Mouse (Mus musculus) stomach, embryonic 16.5 days (tissue): Measurements from ENCODE around the gene Auh. TPM values are rescaled to one million over a fixed set of nuclear protein-coding genes. Genes with fewer than 3 reads are reported as not detected.

Experiments used
- ATAC-seq: fragments of 200-750 bp; cut with Nextera tagmentation; 2 replicates; pipeline ENCODE4 v1.8.0; 2017; ENCODE audit warnings: moderate number of reproducible peaks, moderate TSS enrichment; ENCODE audit not compliant: insufficient read depth, low FRiP score
- H3K27ac ChIP-seq: fragments of 300-500 bp; sonication (generic); 2 replicates; pipeline ENCODE4 v1.5.1; 2014; ENCODE audit warnings: low read length
- H3K27me3 ChIP-seq: fragments of 300-500 bp; sonication (generic); 2 replicates; pipeline ENCODE4 v1.6.1; 2014; ENCODE audit warnings: low read length, control low read depth, mixed read lengths; ENCODE audit not compliant: control insufficient read depth, insufficient read depth
- H3K36me3 ChIP-seq: fragments of 300-500 bp; sonication (generic); 2 replicates; pipeline ENCODE4 v1.6.1; 2014; ENCODE audit warnings: low read length; ENCODE audit not compliant: control insufficient read depth, insufficient read depth
- H3K4me1 ChIP-seq: fragments of 300-500 bp; sonication (generic); 2 replicates; pipeline ENCODE4 v1.6.1; 2014; ENCODE audit warnings: low read length, control low read depth, mixed read lengths; ENCODE audit not compliant: control insufficient read depth, insufficient read depth
- H3K4me2 ChIP-seq: fragments of 300-500 bp; sonication (generic); 2 replicates; pipeline ENCODE4 v1.6.1; 2014; ENCODE audit warnings: low read depth, low read length, mixed read lengths
- H3K4me3 ChIP-seq: fragments of 300-500 bp; sonication (generic); replicated peaks from 2 replicates; pipeline ENCODE4 v1.5.1; 2014; ENCODE audit warnings: mild to moderate bottlenecking, low read length
- H3K9ac ChIP-seq: fragments of 300-500 bp; sonication (generic); 2 replicates; pipeline ENCODE4 v1.6.1; 2014; ENCODE audit warnings: low read length
- H3K9me3 ChIP-seq: fragments of 300-500 bp; sonication (generic); replicated peaks from 2 replicates; pipeline ENCODE4 v1.6.1; 2016; ENCODE audit warnings: low read length, control low read depth; ENCODE audit not compliant: control insufficient read depth
- WGBS: fragments of 180-500 bp; shearing (Covaris S2); extraction: QIAGEN DNeasy Blood & Tissue Kit; methylation state at CpG from one replicate; pipeline ENCODE4 v1.1.7; 2014; 5-methylcytosine and 5-hydroxymethylcytosine counted together
- polyA plus RNA-seq: library from polyadenylated mRNA; unstranded; fragments of >200 nt; fragmentation: Nextera tagmentation; extraction: Ambion mirVana; gene quantifications from 2 replicates; pipeline ENCODE4 v1.2.1, GENCODE M21; 2015

Auh gene
- polyA plus RNA-seq, 1 experiment from 2014 or later, result 46.9 TPM

- no peak overlapping the region for H3K4me2 ChIP-seq
- 75% methylated on average over 16 of the region's 16 CpGs for WGBS
- H3K27ac ChIP-seq, result no peak overlapping the region
- H3K27me3 ChIP-seq, result no peaks in the 10 kb centered on the region
- ATAC-seq, result no peak
- H3K9ac ChIP-seq, result no peak overlapping the region
- no peaks in the 10 kb centered on the region for H3K36me3 ChIP-seq
- H3K9me3 ChIP-seq, result no peaks in the 10 kb centered on the region
- no peak overlapping the region for H3K4me3 ChIP-seq
- peaks cover 5% of the 10 kb centered on the region for H3K4me1 ChIP-seq
Measured at GRCm38 (mm10) chr13:52859065-52859820, 70.2 kb downstream of the Auh start.

GRCm38 (mm10) chr13:52858373-52858772, 71.1 kb downstream of the Auh start:
- Histone ChIP-seq H3K27me3 (no peaks in the 10 kb centered on the region), H3K4me3 (no peak overlapping the region), H3K36me3 (no peaks in the 10 kb centered on the region), H3K4me1 (peaks cover 5% of the 10 kb centered on the region), H3K9ac (no peak overlapping the region), H3K27ac (no peak overlapping the region), H3K9me3 (no peaks in the 10 kb centered on the region), H3K4me2 (no peak overlapping the region)
- 57% methylated on average over 12 of the region's 12 CpGs for WGBS
- ATAC-seq, result no peak

DNA sequence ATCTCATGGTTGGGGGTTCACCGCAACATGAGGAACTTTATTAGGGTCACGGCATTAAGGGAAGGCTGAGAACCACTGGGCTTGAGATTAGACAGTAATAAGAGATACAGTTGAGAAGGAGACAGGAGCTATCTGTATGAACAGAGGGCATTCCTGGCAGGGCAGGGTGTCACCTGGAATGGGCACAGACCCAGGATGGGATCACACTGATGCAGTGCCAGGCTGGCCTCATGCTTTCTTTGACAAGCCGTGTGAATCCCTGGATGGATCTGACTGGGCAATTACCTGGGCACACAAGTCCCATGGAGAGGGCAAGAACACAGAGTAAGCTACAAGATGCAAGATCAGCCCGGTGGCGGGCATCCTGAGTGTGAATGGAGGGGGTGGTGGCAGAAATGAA, 71.7 kb downstream of the Auh start:
- 85% methylated on average over 5 of the region's 5 CpGs for WGBS
- H3K27ac ChIP-seq, result no peak overlapping the region
- H3K9me3 ChIP-seq, result no peaks in the 10 kb centered on the region
- no peak overlapping the region for H3K4me2 ChIP-seq
- H3K4me1 ChIP-seq, result peaks cover 5% of the 10 kb centered on the region
- H3K4me3 ChIP-seq, result no peak overlapping the region
- no peaks in the 10 kb centered on the region for H3K27me3 ChIP-seq
- no peak for ATAC-seq
- 0 out of 2 replicates have a peak overlapping the region, but pooled peaks have one; percentile 16 for H3K9ac ChIP-seq
- H3K36me3 ChIP-seq, result no peaks in the 10 kb centered on the region

DNA sequence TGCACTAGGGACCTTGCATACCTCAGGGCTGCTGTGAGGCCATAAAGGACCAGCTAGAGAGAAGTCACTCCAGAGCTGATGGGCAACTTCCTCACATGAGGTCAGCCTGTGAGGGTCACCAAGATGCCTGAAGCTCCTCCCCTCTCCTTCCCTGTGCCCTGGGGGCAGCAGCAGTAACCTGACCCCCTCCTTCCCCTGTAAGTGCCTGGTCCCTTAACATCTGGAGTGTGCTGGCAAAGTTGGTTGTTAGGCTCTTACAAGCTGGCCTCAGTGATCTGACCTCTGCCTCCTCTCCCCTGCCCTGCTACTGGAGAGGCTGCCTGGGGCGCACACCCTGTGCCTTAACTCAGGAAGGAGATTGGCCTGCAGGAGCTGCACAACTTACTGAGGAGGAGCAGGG, 75.9 kb downstream of the Auh start:
- no peak overlapping the region for H3K27ac ChIP-seq
- H3K27me3 ChIP-seq, result no peaks in the 10 kb centered on the region
- peaks cover 7% of the 10 kb centered on the region for H3K4me1 ChIP-seq
- WGBS, result 72% methylated on average over 1 of the region's 1 CpGs
- no peaks in the 10 kb centered on the region for H3K9me3 ChIP-seq
- H3K9ac ChIP-seq, result no peak overlapping the region
- ATAC-seq, result no peak
- no peak overlapping the region for H3K4me2 ChIP-seq
- H3K4me3 ChIP-seq, result no peak overlapping the region
- H3K36me3 ChIP-seq, result no peaks in the 10 kb centered on the region

DNA sequence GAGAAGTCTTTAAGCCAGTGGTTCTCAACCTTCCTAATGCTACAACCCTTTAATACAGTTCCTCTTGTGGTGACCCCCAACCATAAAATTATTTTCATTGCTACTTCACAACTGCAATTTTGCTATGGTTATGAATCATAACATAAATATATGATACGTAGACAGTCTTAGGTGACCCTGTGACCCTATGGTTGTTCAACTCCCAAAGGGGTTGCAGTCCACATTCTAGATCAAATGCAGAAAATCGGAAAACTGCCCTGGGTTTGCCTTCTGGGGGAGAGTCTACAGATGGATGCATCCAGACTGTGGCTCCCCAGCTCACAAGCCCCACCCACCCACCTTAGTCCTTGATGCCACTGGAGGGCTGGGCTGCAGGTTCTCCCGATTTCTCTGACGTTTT, 77.6 kb downstream of the Auh start:
- Histone ChIP-seq H3K4me3 (no peak overlapping the region), H3K4me1 (0 out of 2 replicates have a peak, but pooled peaks cover 3% of the 10 kb centered on the region), H3K36me3 (no peaks in the 10 kb centered on the region), H3K27me3 (no peaks in the 10 kb centered on the region), H3K9me3 (no peaks in the 10 kb centered on the region), H3K9ac (no peak overlapping the region), H3K4me2 (no peak overlapping the region), H3K27ac (no peak overlapping the region)
- WGBS, result 72% methylated on average over 4 of the region's 4 CpGs
- ATAC-seq, result no peak

GRCm38 (mm10) chr13:52850024-52850723, 79.3 kb downstream of the Auh start:
- H3K27ac ChIP-seq, result peak overlapping the region; percentile 66
- ATAC-seq, result peak; percentile 86
- H3K9me3 ChIP-seq, result no peaks in the 10 kb centered on the region
- no peak overlapping the region for H3K4me2 ChIP-seq
- H3K36me3 ChIP-seq, result no peaks in the 10 kb centered on the region
- H3K27me3 ChIP-seq, result no peaks in the 10 kb centered on the region
- no peak overlapping the region for H3K4me3 ChIP-seq
- H3K4me1 ChIP-seq, result 0 out of 2 replicates have a peak, but pooled peaks cover 3% of the 10 kb centered on the region
- 73% methylated on average over 15 of the region's 15 CpGs for WGBS
- no peak overlapping the region for H3K9ac ChIP-seq

DNA sequence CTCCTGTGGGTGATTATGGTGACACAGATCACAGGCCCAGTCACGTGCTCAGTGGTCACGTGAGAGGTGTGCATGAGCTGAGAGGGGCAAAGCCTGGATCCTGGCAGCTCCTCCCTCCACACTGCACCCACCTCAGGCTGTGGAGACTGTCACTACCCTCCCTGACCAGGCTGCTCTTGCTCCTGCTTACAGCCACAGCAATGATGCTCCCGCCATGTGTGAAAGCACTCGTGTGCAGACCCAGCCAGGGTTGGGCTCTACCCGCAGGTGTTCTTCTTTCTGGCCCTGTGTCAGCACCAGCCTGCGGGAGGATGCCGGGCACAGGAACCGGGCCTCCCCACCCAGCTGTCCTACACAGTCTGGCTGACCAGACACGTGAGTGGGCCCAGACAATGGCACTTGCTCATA, 80.1 kb downstream of the Auh start:
- Histone ChIP-seq H3K27me3 (no peaks in the 10 kb centered on the region), H3K4me2 (no peak overlapping the region), H3K4me3 (no peak overlapping the region), H3K9ac (no peak overlapping the region), H3K9me3 (no peaks in the 10 kb centered on the region), H3K27ac (peak overlapping the region; percentile 66; the same call in 1 of the 2 replicates), H3K36me3 (no peaks in the 10 kb centered on the region), H3K4me1 (0 out of 2 replicates have a peak, but pooled peaks cover 8% of the 10 kb centered on the region)
- ATAC-seq, result peak; percentile 25; the same call in 1 of the 2 replicates
- 67% methylated on average over 9 of the region's 9 CpGs for WGBS

- Histone ChIP-seq H3K27ac (no peak overlapping the region), H3K4me2 (no peak overlapping the region), H3K4me1 (peaks cover 20% of the 10 kb centered on the region), H3K9ac (0 out of 2 replicates have a peak overlapping the region, but pooled peaks have one; percentile 21), H3K27me3 (no peaks in the 10 kb centered on the region), H3K36me3 (no peaks in the 10 kb centered on the region), H3K9me3 (no peaks in the 10 kb centered on the region), H3K4me3 (no peak overlapping the region)
- no peak for ATAC-seq
- 61% methylated on average over 8 of the region's 8 CpGs for WGBS
Measured at GRCm38 (mm10) chr13:52847481-52847880, 82.0 kb downstream of the Auh start.

DNA sequence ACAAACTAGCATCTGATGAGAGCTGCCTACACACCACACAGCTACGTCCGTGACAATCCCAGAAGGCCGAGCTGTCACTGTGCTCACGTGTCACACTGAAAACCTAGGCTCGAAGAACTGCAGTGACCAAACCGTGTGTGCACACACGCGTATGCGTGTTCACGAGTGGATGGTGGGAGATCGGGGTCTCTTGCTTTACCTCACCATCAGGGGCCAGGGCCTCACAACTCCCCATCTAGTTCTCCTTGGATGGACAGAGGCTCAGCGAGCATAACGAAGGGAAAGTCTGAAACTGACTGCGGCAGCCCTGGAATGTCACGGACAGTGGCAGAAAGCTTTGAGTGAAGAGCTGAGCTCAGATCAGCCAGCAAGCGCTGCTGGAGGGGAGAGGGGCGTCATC, 82.4 kb downstream of the Auh start:
- Histone ChIP-seq H3K27ac (no peak overlapping the region), H3K9ac (0 out of 2 replicates have a peak overlapping the region, but pooled peaks have one; percentile 21), H3K9me3 (no peaks in the 10 kb centered on the region), H3K4me3 (no peak overlapping the region), H3K4me2 (no peak overlapping the region), H3K36me3 (no peaks in the 10 kb centered on the region), H3K4me1 (peaks cover 20% of the 10 kb centered on the region), H3K27me3 (no peaks in the 10 kb centered on the region)
- ATAC-seq, result no peak
- WGBS, result 91% methylated on average over 17 of the region's 17 CpGs
